Mouse (Mus musculus) neutrophil, adult 59 days (primary cell): Measurements from ENCODE around the gene Ncoa7. TPM values are rescaled to one million over a fixed set of nuclear protein-coding genes. Genes with fewer than 3 reads are reported as not detected.

Experiments used
- total RNA-seq, 2 experiments: library from RNA; stranded (reverse); gene quantifications; 1 replicate in 1 of 2; 2 replicates in 1 of 2; pipeline ENCODE4 v1.2.4; 2023

Ncoa7 gene
- 10 to 100 TPM; 12.5 to 14.4 TPM for total RNA-seq

GRCm38 (mm10) chr10:30802681-30803586 is at the start of gene Ncoa7:
Ncoa7 (minus strand) TSS chr10:30803326.

GRCm38 (mm10) chr10:30842643-30843437 is 39.7 kb upstream of the Ncoa7 start, which contains the start of gene Hey2:
Hey2 (minus strand) TSS chr10:30842801.

GRCm38 (mm10) chr10:30629513-30629912 is 173.6 kb downstream of the Ncoa7 start, which contains the start of gene Hint3:
Hint3 (minus strand) TSS chr10:30629632.

GRCm38 (mm10) chr10:30600542-30600966 is 202.6 kb downstream of the Ncoa7 start, which contains the start of gene Trmt11:
Trmt11 (minus strand) TSS chr10:30600749.

Other genes with a start within 250 kb of the Ncoa7 start
- gene Trmt11, start 202.6 kb downstream of the Ncoa7 start, total RNA-seq = 1 to 10 TPM; 3.5 to 3.9 TPM
- gene Hint3, start 173.7 kb downstream of the Ncoa7 start, total RNA-seq = 10 to 100 TPM in 1 of 2 experiments, 1 to 10 TPM in 1; 6.5 to 11.5 TPM
- gene Hey2, start 39.5 kb upstream of the Ncoa7 start, total RNA-seq = not detected